Mouse (Mus musculus) spleen, postnatal 10 days (tissue): ENCODE data around the gene Tgif2.
A peak's percentile ranks its signal among the peaks of the same experiment; 100 is the strongest.
"Not testable (repeated sequence)": the region's sequence is repeated elsewhere in the genome, so short reads cannot be mapped to it uniquely, and the experiment has no call there.

Experiments used
- DNase-seq, 2 experiments: peaks; one replicate each; pipeline ENCODE4 v3.0.0; 2021 to 2022; ENCODE audit warnings: low spot score in 2 of 2

Tgif2 gene

DNA sequence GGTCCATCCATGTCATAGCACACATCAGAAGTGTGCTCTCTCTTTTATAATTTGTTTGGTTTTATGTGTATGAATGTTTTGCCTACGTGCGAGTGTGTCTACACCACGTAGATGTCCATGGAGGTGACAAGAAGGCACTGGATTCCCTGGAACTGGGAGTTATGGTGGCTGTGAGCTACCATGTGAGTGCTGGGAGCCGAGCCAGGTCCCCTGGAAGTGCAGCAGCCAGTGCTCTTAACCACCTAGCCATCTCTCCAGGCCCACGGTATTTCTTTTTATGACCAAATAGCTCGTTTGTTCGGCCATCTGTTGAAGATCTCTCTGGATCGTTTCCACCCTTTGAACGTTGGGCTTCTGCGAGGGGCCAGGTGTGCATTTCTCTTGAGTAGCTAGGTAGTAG lies 3.5 kb downstream of the Tgif2 start:
- DNase-seq: no peak

DNA sequence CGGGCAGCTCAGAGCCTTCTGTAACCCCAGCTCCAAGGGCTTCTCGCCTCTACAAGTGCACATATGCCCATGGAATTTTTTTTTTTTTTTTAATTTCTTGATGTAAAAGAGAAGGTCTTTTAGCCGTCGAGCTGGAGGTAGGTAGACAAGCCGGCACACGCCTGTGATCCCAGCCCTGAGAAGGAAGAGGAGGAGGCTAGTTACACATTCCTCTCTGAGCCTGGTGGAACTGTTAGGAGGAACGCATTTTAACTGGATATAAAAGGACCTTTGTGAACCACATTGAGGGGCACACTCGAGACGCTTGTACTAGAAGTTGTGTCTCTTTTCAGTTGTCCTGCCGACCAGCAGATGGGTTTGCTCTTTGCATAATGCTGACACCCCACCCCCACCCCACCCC lies 4.9 kb downstream of the Tgif2 start:
- DNase-seq: no peak

DNA sequence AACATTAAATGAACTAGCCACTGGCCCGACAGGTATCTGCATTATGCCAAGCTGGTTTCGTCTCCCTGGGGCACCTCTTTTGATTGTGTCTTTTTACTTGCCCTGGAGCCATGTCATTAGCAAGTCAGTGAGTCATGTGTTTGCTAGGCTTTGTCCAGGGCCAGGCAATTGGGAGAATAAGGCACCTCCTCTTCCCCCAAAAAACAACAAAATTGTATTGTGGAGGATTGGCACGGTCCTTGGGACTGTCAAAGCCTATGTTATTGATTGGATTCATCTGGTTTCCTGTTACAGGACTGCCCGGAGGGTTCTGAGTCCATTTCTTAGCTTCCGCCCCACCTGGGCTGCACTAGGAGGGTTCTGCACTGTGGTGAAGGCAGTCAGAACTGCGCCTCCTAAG lies 7.8 kb downstream of the Tgif2 start:
- no peak for DNase-seq

DNA sequence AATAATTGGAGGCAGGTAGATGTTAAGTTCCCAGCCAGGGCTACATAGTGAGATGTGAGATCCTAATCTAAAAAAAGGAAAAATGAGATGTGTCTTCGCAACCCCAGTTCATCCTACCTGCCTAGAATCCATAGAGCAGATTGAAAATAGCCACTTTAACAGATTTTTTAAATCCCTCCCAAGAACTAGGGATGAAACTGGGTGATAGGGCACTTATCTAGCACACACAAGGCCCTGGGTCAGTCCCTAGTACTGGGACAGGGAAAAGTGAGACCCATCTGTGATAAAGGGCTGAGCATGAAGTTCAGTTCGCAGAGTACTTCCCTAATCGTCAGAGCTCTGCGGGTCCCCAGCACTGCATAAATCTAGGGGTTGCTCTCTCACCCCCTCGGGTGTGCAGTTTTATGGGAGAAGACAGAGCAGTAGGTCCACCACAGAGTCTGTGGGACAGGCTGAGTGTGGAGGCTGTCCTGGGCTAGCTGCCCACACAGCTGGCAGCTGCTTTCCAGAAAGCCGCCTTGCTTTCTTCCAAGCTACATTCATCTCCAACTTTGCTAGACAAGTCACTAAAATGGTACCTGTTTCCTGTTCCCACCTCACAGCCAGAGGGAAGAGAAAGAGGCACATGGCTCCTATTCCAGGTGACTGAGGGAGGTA lies 8.8 kb downstream of the Tgif2 start:
- no peak for DNase-seq

DNA sequence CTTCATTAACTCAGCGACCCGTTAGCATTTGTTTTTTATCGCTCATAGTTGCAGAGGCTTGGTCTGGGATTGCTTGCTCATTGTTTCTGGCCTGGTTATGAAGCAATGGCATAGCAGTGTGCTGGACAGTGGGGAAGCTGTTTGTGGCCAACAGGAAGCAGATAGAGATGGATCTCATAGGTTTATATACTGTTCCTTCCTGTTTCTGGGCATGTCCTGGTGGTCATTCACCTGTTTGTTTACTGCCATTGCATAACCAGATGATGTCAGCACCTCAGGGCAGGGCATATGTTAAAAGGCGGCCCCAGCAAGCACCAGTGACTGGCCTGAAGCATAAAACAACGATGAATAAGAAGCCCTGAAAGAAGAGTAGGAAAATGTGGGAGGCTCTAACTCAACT lies 10.7 kb downstream of the Tgif2 start:
- DNase-seq: no peak

DNA sequence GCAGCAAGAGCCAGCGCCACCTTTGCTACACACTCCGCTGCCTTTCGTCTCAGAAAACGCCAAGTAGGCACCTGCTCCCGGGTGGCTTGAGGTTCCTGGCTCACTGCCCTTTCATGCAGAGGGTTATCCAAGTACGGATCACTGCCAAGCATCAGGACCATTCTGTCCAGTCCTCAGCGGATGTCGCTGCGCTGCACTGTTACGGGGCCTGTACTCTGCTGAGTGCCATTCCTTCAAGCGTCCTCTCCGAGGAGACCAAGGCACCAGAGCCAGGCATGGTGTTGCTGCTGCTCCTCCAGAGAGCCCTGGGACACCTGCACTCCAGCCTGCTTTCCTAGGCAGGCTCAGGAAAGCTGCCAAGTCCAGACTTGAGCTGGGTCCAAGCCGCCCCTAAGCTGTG lies 13.8 kb downstream of the Tgif2 start:
- not testable (repeated sequence) for DNase-seq

DNA sequence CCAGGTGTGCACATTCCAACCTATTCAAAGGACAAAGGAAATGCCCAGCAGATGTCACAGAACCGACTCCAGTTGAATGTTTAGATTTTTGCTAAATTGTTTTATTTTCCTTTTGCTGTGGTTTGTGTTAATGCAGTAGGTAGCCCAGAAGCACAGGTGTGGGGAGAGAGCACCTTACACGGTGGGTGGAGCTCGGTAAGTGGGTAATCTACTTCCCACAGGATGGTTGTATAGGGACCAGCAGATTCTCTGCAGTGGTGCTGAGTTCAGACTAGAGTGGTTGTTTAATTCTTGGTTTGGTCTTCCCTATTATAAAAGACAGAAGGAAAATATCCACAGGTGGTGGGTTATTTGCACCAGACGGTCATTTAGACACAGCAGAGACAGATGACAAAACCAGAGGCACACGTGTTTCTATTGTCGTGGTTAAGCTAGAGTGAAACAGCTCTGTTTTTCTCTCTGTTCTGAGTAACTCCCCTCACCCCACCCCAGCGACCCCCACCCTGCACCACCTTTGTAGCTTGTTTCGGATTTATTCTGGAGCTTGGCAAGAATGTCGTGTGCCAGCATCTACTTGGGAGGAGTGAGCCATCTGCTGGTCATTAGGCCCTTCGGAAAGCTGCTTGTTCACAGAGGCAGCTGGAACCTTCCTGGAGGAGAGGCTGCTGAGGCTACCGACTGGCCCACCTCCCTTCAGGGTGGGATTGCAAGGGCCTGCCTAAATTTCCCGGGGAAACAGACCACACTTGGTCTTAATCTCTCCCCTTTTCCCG lies 14.4 kb downstream of the Tgif2 start:
- DNase-seq: not testable (repeated sequence)

DNA sequence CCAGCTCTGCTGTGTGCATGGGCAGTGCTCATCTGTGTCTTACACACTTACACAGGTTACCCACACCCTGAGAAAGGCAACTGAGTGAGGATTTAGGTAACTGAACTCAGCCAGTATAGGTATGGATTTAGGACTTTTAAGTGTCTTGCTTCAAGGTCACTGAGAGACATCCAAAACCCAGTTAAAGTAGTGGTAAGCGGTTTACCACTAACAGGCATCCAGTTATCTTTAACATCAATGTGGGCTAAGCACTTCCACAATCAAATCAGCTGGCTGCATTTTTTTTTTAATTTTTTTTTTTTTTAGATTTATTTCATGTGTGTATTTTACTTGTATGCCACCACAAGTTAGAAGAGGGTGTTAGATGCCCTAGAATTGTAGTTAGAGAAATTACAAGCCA lies 16.5 kb downstream of the Tgif2 start:
- no peak for DNase-seq

DNA sequence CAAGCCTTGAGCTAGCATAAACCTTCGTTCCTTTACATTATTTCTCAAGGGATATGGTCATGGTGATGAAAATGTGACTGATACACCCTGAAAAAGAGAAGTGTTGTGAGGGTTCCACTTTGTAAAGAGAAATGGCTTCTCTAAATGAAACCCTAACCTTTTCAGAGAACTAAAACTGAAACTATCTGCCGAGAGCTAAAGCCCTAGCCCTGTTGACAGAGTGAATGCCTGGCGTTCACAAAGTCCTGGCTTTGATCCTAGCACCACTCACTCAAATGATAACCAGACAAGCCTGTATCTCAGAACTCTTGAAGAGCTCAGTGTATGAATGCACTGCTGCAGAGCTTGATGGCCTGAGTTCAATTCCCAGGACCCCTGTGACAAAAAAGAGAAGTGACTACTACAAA lies 17.6 kb downstream of the Tgif2 start:
- DNase-seq: no peak

DNA sequence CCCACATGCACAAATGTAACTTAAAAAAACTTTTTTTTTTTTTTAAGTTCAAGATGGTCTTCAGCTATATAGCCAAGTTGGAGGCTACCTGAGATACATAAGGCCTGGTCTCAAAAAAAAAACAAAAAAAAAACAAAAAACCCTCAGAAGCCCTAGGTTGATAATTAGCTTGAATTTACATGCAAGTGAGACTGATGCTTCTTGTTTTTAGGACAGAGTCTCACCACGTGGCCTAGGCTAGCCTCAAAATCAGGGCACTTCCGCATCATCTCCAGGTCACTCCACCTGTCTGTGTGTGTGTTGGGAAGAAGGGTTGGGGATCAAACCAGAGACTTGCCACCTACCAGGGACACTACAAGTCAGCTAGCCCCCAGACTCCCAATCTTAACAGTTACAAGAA lies 18.0 kb downstream of the Tgif2 start, which contains the start of gene 4930518I15Rik:
Gene 4930518I15Rik, minus strand, starts transcription at position 112 of the 400 bp plus-strand sequence.
- DNase-seq: no peak

DNA sequence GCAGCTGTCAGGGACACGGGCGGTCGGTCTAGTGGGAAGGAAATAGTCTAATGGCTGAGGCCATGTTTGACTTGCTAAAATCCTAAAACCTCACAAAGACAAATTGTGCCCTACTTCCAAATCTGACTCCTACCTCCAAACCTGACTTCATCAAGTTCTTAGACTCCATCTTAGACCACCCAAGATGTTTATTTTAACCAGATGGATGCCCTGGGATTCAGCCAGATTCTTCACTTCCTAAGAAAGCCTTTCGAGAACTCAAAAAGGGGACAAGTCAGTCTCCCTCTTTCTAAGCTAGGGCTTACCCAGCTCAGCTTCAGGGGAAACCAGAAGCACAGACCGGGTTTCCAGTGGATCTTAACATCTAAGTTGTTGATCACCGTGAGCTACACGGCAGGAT lies 18.9 kb downstream of the Tgif2 start:
- DNase-seq: no peak

DNA sequence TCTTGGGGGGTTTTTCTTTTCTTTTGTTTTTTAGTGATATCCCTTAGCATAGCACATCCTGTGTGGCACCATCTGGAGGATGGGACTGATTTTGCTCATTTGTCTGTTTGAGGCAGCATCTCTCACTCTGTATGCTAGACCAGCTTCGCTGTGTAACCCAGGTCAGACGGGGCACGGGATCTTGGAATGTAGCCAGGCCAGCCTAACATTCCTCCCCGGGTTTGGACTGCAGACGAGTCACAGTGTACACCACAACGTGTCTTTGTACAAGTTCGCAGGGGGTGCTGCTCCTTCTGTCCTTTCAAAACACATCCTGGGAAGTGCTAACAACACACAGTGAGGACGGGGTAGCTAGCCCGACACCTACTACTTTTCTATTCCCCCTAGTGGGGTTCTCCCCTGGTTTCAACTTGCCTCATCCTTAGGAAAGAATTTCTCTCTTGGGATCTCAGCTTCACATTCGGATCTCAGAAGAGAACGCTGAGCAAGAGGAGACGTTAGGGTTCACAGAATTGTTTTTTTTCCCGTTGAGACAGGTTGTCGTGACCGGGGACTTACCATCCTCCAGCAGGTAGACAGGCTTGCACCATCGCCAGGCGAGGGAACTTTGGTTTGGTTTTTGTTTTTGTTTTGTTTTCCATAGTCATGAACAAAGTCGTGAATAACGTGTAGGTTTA lies 22.4 kb downstream of the Tgif2 start:
- DNase-seq: peak; percentile 48 to 52

DNA sequence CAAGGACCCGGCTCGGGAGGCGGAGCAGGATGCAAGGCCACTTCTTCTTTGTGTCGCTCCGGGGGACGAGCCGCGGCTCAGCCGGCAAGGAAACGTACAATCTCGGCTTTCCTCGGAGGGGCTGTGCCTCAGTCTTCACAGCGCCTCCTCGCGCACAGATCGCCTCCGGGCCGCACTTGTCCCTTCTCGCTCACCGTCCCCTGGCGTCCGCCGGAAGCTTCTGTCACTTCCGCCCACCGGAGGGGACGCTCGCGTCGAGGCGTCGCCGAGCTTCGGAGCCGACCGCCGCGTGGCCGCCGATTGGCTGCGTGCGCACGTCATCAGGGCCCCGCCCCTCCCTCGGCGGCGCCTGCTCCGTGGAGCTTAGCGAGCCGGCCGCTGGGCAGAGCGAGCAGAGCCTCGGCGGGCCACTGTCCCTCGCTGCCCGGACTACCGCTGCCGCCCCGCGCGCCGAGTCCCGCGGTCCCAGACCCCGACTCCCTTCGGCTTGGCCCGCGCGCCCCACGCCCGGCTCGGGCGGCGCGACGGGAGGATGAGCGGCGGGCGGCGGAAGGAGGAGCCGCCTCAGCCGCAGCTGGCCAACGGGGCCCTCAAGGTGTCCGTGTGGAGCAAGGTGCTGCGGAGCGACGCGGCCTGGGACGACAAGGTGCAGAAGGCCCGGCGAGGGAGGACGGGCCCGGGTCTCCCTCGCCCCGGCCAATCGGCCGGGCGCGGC lies 23.1 kb downstream of the Tgif2 start, which contains the start of gene Rab5if:
Gene Rab5if, plus strand, starts transcription at position 357 of the 715 bp plus-strand sequence.
- peak; percentile 94 to 98 for DNase-seq

DNA sequence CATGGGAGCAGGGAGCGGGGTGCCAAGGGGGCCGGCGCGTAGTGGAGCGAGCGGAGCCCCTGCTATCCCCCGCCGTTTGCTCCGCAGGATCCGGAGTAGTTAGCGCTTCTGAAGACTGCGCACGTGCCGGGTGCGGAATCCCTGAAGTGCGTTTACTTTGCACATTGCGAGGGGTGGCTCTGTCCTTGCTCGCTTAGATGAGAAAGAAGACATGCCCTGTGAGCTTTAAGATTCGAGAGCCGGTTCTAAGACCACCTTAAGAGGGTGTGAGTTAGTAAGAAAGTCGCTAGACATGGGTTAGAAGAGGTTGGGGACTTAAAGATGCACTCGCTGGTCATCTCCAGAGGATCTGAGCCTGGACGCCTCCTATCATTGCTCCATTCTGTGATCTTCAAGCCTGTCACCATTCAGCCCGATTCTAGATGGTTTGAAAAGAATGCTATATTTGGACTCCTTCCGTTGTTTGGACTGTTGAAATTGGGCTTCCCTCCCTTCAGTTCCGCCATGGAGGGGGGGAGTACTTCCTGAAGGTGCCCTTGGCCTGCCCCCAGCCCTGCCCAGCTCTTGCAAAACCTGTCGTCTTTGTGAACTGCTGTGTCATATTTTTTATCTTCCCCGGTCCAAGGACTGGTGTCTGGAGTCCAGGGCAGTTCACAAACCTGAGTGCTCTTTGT lies 23.8 kb downstream of the Tgif2 start:
- DNase-seq: peak; percentile 36 to 63

DNA sequence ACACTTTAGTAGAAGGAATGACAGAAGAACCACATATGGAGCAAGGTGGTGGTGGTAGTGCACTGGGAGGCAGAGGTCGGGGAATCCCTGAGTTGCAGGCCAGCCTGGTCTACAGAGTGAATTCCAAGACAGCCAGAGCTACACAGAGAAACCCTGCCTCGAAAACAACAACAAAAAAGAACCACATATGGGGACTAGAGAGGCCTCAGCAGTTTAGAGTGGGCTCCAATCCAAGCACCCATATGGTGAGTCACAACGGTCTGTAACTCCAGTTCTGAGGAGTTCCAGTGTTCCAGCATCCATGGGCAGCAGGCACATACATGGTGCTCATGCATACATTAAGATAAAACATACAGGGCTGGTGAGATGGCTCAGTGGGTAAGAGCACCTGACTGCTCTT lies 24.7 kb downstream of the Tgif2 start:
- DNase-seq: no peak

DNA sequence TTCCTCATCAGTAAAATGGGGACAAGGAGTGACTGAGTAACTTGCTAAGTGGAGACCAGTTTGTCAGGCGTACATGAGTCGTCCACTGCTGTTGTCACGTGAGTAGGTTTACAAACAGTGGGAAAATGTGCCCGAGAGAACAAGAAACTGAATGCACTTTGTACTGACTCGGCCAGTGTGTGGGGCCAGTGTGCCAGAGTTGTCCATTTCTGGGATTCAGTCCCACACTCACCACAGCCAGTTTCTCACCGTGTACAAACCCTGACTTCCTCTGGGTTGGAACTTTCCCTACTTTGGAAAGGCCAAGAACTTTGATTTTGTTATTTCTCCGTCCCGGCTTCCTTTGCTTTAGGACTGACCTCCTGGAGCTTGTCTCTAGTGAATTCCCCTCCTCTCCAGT lies 29.2 kb downstream of the Tgif2 start:
- DNase-seq: no peak

DNA sequence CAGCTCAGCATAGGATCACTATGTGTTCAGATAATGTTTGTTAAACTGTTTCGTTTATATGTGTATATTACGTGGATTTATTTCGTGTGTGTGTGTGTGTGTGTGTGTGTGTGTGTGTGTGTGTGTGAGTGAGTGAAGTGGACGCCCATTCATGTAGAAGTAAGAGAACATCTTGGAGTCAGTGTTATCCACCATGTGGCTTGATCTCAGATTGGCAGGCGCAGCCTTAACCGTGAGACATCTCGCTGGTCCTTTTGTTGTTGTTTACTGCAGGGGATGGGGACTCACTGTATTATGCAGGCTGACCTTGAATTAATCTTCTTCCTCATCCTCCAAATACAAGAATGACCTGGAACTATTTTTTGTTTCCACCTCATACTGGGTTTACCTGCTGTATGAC lies 29.7 kb downstream of the Tgif2 start:
- DNase-seq: no peak

DNA sequence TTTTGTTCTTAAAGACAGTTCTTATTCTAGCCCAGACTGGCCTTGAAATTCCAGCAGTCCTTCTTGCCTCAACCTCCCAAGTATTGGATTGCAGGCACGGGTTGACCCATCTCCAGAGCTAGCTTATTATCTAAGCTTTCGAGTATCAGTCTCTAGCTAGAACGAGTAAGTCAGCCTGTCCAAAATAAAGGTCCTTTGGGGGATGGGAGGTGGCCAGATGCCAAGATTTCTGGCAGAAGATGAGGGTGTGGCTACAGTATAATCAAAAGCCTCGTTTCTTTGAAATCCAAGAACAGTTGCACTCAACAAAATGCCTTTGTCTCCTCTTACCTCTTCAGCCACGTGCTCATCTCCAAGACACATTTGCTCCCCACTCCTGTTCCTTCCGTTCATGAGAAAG lies 30.7 kb downstream of the Tgif2 start:
- DNase-seq: no peak

DNA sequence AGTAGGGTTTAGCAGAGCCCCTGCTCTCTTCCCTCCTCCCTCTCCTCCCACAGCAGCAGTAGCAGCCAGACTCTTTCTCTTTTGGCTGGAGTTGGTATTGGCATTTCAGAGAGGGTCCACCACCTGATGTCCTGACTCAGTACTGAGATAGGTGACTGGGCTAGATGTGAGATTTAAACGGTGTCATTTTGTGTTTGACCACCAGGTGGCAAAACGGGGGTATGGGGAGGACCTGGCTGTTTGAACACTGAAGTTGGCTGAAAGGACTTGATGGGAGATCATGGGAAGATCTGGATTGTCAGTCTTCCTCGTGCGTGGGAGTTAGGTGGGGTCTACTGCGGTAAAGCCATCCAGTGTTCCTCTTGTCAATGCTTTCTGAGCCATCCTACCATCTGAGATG lies 33.8 kb downstream of the Tgif2 start:
- DNase-seq: peak; percentile 49 to 70

DNA sequence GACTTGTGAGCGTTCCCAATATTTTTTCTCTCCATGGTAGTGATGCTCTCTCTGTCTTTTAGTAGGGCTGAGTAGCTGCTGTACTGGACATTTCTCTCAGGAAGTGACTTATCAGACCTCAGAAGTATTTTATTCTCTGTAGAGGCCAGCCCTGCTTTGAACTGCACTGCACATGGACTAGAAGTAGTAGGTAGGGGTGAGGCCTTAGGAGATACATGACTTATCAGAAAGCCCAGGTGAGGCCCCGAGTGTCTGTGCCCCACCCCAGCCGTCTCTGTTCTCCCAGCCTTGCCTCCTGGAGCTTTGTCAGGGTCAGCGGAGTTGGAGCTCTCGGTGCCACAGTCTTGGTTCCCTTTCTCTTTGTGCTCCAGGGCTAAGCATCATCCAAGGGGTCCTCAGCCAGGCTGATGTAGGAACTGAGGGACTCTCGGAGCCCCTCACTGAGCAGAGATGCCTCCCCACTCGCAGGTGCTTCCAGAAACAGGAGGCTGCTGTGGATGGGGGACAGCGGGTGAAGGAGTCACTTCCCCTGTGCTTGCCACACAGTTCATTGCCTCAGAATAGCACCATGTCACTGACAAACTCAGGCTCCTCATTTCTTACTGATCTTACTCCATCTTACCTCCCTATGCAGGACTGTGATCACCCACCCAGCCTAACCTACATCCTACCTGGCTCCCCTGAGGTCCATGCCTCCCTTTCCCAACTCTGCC lies 34.4 kb downstream of the Tgif2 start:
- DNase-seq: no peak
